Mouse (Mus musculus): ENCODE results near the gene Clybl.

Gene Clybl

DNA sequence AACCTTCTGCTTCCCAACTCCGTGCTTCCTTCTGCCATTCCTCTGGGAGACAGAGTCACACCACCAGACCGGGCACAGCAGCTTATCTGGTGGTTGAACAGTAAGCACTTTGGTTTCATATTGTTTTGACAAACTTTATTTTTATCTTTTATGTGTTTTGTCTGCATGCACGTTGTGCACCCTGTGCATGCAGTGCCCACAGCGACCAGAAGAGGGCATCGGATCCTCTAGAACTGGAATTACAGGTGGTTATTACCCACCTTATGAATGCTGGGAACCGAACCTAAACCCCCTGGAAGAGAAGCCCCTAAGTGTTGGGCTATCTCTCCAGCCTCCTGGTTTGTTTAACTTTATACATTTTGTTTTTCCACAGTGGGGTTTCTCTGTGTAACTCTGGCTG, 130.9 kb downstream of the Clybl start:
- no peak for DNase-seq (ENCODE audit: low spot score)

DNA sequence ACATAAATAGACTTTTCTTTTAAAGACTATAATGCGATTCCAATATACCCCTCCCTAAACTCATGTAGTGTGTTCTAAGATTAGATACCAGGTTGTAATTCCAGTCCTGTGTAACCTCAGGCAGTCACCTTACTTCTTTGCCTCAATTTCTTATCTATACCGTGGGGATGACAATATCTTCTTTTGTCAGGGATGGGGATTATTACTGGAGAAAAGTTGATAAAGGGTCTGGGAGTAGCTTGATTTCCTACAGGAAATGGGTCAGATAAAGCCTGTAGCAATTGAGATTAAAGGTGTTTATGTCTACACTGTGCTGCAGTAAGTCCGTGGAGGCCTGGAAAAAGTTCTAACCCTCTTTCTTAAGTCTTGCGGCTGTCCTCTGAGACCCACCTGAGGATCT, 131.8 kb downstream of the Clybl start:
- DNase-seq (ENCODE audit: low spot score), result no peak

DNA sequence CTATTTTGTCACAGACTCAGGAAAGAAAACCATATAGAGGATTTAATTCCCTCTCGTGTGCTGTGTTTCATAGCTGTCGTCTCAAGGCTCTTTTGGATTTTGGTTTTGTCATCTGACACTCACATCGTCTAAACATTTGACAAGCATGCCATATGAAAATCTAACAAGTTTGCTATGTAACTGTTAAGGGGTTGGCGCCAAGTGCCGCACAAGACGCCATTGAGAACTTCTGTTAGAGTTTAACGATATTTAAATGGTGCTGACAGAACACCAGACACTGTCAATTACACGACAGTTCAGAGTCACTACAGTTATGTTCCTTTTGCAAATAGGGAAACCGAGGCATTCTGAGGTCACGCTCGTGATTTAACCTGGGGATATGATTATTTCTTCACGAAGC, 134.2 kb downstream of the Clybl start:
- DNase-seq (ENCODE audit: low spot score), result no peak

DNA sequence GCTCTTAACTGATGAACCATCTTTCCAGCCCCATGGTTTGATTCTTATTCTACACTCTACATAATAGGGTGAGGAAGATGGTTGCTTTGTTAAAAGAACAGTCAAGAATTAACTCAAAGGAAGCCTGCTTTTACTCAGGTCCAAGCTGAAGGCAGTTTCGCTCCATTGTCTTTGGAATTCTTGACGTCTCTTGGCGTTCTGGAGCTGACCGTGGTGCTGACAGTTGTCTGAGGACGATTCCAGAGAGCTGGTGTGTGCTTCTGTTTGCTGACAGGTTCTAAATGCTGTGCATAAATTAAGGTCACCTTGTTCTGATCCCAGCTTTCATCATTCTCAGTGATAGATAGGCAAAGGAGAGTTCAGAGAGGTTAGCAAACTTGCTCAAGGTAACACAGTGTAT, 140.6 kb downstream of the Clybl start:
- no peak for DNase-seq (ENCODE audit: low spot score)

DNA sequence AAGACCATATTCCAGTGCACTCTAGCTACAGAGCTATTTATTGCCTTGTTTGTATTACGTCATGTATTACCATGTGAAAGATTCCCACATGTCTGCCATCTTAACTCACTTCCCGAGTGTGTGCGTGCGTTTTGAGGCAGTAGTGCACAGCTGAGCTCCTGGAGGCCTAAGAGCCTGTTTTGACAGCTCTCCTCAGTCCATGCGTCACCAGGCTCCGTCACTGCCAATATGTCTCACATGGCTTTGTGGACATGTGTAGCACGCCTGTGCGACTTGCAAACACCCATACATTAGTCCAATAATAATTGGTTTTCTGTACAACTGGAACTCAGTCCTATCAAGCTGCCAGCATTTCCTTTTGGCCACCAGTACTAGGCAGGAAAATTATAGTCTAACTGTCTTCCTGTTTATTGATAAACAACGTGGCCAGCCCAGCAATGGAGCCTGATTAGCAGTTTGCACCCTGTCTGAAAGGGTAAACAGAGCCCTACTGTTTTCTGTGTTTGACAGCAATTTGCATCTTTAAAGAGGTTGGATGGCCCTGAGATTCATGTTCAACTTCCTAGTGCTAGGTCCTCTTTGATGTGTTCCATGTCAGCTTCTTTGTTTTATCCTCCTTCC, 142.4 kb downstream of the Clybl start:
- no peak for DNase-seq (ENCODE audit: low spot score)

DNA sequence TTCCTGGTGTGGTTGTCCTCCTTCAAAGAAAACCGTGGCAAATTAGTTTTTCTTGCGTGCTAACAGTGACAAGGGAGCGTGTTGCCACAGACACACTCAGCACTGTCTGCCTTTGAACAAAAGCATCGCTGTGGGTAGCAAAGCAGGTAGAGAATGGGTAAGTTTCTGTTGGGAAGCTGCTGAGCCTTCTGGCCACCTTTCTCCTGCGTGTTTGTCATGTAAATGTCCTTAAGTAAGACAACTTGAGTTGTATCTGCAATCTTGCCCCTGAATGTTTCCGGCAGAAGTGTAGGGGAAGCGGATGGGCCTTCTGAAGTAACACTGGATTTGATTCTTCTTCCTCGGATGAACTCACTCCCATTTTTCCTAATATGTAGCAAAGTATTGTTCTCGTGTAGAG, 148.6 kb downstream of the Clybl start:
- DNase-seq (ENCODE audit: low spot score), result no peak

DNA sequence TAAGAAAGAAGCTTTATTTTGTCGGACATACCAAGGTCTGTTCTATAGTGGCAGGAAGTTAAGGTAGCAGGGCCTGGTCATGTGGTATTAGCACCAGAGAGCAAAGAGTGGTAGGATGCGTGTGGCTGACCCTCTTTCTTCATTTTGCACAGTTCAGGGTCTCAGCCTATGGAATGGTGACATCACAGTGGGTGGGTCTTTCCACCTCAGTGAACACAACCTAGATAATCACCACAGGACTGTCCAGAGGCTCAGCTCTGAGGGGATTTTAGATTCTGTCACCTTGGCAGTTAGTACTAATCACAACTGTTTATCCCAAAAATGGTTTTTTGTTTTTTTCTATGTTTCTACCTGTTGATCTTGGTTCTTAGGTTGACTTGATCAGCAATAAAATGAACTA, 149.2 kb downstream of the Clybl start:
- no peak for DNase-seq (ENCODE audit: low spot score)

DNA sequence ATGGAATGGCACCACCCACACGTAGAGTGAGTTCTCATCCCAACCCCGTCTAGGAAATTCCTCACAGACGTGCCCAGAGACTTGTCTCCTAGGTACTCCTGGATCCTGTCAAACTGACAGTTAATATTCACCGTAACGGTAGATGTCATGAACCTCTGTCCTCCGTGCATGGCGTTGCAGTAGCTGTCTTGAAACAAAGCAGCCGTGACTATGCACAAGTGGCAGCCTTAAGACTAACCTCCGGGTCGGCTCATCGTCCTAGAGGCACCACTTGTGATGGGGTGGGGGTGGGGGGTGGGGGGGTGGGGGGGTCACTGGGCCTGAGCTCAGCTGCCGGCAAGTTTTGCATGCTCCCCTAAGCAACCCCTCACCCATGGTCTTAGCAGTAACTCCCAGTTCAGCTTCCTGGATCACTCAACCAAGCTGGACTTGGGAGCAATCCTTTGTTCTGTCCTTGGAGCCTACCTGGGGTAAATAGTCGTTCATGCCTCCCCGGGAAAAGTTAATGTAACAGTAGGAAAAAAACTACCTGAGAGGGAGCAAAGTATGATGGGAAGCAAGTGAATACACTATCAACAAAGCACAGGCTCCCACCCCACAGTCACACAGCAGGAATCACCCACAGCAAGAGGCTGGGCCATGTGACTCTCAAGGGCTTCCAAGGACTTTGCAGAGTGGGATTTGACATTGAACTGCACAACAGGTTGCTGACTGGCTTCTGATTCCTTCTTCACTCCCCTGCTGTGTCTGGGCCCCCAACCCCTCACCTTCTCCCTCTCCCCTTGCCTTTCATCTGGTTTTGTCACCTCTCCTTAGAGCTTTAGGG, 150.3 kb downstream of the Clybl start:
- DNase-seq (ENCODE audit: low spot score), result no peak

DNA sequence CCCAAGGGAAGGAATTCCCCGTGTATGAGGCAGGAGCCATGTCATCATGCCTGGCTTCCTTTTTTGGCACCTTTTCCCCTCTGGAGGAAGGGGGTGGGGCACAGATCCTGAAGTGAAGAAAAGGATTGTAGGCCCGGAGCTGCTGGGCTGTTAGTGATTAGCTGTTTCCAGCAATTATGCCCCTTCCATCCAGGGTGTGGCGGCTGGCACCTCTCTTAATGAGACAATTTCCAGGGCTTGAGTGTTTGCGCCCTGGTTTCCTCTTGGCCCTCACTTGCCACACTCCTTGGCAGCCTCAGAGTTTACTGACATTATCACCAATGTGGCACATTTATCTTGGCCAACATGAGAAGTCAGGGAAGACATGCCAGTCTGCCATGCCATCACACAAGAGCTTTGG, 155.5 kb downstream of the Clybl start:
- DNase-seq (ENCODE audit: low spot score), result no peak

DNA sequence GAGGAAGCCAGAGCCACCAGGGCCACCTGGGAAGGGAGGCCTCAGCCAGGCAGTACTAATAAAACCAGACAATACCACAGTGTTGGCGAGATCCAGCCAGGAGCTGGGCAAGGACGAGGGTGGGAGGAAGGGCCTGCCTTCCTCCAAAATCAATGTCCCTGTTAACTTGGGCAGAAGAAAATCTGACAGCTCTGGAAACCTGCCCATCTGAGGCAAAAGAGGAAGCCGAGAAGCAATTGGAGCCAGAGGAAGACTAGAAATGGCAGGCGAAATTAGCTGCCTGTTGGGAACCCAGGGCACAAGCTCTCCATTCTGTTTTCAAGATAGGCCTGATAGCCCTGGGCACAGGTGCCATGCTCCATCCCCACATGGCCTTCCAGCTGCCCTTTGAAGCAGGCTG, 157.3 kb downstream of the Clybl start:
- no peak for DNase-seq (ENCODE audit: low spot score)

DNA sequence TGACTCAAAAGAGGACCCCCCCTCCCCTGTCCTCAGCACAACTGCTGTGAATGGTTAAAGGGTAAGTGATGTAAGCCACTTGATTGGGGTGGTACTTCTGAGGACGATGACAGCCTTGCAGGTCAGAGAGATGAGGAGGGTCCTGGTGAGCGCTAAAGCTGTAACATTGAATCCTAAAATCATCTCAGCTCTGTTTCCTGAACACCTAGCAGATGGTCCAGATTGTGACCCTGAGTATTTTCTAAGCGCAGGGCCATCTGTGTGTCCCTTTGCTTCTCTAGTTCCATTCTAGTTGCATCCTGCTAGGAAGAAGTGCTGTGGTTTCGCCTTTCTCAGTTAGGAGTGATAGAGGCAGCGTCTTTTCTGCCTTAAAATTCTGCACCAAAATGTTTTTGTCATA, 158.6 kb downstream of the Clybl start:
- no peak for DNase-seq (ENCODE audit: low spot score)

DNA sequence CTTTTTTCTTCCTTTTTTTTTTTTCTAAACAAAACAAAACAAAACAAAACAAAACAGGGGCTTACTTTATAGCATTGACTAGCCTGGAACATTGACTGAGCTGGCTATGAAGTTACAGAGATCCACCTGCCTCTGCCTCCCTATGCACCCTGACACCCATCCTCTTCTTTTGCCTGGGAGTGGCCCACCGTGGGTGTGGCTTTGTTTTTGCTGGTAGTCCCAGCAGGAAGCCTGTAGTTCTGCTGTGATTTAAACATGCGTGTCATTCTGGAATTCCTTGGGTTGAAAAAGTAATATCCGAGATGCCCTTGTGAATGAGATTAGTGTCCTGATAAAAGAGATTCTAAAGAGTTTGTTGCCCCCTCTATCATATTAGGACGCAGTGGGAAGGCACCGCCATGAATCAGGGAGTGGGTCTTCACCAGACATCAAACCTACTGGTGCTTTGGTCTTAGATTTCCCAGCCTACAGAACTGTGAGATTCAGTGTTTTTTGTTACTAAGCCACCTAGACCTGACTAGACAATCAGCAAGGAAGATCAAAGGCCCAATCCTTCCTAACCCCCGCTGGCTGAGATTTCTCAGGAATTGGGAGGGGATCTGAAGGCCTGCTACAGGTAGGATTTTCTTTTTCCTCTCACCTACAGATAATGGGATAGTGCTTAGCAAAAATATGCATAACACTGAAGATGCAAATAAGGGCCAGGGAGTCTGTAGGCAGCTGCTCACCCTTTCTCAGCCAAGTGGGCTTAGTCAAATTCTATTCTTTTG, 160.3 kb downstream of the Clybl start:
- no peak for DNase-seq (ENCODE audit: low spot score)

DNA sequence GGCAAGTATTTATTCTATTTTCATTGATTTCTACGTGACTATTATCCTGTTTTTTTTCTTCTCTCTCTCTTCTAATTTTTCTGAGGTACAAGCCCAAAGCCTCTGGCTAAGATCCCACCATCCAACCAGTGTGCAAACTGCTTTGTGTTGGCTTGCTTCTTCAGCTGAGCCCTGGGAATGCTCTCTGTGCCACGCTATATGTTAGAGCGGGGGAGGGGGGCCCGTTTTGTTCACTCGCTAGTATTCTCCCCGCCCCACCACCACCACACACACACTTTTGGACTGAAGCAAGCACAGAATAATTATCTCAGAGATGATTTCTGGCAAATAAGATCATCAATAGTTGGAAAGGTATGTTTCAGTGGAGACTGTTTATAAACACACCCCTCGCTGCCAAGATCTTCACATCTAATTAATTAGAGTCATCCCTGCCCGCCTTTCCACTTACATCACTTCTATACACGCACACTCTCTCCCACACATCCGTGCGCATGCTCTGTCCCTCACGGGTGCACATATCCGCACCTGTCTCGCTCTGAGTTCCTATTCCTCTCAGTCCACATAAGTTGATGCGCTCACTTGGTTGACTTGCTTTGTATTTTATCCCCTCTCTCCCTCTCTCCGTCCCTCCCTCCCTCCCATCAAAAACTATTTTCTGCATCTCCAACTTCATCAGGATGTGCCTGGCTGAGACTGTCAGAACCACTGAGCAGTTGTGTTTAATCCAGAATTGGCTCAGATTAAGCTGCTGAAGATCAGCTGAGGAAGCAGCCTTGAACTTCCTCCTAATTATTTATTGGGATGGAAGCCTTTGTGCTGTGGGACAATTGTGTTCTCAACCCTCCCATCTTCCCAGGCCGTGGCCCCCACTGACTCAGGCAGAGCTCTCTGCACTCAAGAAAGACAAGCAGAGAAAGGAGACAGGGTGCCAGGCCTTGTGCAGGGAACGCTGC, 163.0 kb downstream of the Clybl start:
- no peak for DNase-seq (ENCODE audit: low spot score)

DNA sequence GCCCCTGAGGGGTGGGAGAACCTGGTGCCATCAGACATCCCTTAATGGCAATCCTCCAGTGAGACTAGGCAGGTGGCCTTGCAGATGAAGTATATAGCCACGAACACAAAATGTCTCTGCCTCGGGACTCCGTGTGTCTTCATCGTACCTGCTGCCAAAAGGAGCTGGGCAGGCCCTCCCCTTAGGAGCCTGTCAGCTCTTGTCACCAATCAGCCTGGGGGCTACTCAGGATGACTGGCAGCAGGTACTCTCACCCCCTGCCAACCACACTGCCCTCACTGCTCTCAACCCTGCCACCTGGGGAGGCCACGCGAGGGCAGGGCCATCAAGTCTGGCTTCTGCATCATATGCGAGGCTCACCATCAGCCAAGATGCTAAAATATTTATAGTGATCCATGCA, 166.6 kb downstream of the Clybl start:
- no peak for DNase-seq (ENCODE audit: low spot score)

DNA sequence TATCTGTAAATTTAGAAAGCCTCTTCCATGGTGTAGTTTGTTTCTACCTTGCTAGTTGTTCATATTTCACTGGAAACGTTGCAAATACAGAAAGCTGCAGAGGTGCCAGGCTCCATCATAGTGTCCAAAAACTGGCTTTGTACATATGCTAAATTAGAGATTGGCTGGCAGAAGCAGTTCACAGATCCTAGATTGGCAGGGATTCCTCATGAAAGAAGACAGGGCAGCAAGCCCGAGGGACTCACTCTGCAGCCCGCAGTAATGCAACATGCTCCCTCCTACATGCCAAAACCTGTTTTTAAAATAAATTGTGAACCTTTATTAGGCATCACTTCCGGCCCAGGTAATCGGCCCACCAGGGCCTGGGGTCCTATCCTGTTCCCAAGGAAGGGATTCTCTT, 167.8 kb downstream of the Clybl start:
- no peak for DNase-seq (ENCODE audit: low spot score)

DNA sequence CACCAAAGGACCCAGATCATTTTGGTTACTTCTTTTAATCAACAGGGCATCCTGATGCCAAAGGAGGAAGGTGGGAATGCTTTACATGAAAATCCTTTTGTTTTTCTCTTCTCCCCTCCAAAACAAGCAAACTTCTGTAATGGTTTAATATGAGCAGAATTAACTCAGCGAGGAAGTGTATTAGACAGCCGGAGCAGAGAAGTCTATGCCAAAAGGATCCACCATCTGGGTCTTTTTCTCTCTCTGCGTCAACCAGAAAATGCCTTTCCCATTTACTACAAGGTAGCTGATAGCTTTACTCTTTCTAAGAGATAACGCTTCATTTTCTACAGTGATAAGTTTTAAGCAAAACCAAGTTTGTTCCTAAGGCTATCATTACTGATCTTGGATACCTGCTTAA, 168.3 kb downstream of the Clybl start:
- no peak for DNase-seq (ENCODE audit: low spot score)

DNA sequence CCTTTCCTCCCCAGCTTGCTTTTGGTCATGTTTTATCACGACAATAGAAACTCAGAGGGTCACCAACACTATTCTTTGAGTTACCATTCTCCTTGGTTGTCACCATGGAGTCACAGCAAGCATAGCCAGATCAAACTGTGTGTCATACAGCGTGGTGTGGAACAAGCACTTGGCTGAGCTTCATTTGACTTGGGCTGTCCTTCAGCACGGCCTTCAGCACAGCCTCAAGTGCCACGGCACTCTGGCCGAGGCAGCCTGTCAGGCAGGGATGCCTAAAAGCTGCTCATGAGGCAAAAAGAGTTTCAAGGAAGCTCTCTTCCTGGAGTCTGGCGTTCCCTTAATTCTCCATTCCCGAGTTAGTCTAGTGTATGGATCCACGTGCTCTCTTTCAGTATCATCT, 169.3 kb downstream of the Clybl start:
- no peak for DNase-seq (ENCODE audit: low spot score)

DNA sequence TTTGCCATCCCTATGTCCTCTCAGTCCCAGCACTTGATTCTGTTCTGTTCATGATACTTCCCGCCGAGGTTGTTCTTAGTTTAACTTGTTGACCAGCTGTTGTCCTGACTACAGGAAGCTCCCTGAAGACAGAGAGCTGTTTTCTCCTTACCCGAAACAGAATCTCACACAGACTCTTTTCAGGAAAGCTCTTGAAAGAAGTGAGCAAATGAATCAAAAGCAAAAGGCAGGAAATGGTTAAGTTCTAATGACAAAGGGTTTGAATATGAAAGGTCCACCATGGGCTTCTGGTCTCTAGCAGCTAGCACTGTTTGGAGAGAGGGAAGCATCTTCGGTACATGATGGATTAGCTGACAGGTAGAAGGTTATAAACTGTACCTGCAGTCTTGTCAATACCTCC, 175.8 kb downstream of the Clybl start:
- DNase-seq (ENCODE audit: low spot score), result no peak

DNA sequence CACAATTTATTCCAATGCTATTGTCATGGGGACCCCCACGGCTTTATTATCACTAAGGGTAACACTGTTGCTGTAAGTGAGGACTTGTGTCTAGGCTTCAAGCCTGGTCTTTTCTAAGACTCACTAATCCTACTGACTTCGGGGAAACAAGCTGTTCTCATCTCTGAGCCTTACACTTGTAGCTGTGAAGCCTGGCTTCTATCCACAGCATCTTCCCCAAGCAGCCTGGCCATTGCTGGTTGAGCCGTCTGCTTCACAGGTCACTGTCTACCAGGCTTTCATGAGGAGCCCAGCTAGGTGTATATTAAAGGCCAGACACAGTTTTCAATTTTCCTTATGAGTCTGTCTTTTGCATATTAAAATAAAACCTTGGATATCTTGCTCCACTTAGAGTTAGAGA, 177.1 kb downstream of the Clybl start:
- no peak for DNase-seq (ENCODE audit: low spot score)

DNA sequence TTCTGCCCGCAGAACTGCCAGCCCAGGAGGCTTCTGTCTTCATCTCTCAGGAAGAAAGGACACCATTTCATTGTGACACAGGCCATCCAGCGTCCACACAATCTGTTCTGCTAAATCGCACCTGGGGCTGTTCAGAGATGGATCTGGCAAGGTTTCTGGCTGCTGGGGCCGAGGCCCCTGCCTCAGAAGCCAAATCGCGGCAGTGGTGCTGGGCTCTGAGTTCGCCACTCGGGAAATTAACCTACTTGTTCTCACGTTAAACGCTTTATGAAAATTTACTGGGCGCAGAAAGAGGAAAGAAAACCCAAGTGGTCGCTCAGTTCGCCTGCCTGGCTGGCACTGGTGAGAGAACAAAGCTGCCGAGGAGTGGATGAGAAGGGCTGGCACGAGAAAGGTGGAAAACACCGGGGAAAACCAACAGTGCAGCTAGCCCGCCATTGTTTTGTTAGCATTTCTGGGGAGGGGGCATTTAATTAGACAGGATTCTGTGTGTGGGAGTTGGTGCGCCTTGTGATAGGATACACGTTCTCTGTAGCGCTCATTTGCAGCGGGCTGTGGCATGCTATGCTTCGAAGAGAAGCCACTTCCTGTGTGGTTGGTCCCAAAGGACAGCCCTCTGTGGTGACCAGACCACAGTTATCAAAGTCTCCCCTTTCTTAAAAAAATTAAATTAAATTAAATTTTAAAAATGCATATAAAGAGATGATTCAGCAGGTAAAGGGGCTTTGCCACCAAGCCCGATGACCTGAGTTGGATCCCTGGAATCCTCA, 177.8 kb downstream of the Clybl start:
- no peak for DNase-seq (ENCODE audit: low spot score)

DNA sequence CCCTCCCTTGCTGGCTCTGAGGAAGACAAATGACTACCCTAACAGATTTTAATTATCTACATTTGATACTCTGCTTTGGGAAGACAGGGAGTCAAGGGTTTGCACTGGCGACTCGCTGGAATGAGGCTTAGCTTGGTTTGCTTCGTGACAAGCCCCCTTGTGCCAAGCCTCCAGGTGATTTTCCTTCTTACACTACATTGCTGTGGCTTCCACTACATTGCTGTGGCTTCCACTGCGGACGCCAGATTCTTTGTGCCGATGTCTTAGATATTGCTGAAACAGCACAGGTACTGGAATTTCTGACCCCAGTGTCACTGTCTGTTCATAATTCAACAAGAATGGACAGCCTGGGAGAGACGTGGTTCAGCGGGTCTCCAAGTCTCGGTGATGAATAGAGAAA, 180.3 kb downstream of the Clybl start:
- no peak for DNase-seq (ENCODE audit: low spot score)

Data from testis, postnatal 10 days (tissue).